Mouse (Mus musculus) neural tube, embryonic 11.5 days (tissue): ENCODE data around the gene Car9. TPM values are rescaled to one million over a fixed set of nuclear protein-coding genes. Genes with fewer than 3 reads are reported as not detected.
A peak's percentile ranks its signal among the peaks of the same experiment; 100 is the strongest.

Source experiments
- ATAC-seq: fragments of 200-750 bp; cut with Nextera tagmentation; 2 replicates; pipeline ENCODE4 v1.8.0; 2017; ENCODE audit warnings: moderate number of reproducible peaks, mild to moderate bottlenecking, moderate TSS enrichment, moderate library complexity; ENCODE audit not compliant: insufficient read depth, low FRiP score, low TSS enrichment
- DNase-seq: peaks from one replicate; pipeline ENCODE4 v3.0.0-alpha.2; 2015; ENCODE audit warnings: low spot score
- H3K27ac ChIP-seq: fragments of 300-500 bp; sonication (generic); 2 replicates; pipeline ENCODE4 v1.5.1; 2014; ENCODE audit warnings: low read depth, mild to moderate bottlenecking, low read length
- H3K27me3 ChIP-seq: fragments of 300-500 bp; sonication (generic); 2 replicates; pipeline ENCODE4 v1.6.1; 2014; ENCODE audit warnings: mild to moderate bottlenecking, low read length, mixed read lengths; ENCODE audit not compliant: control insufficient read depth, insufficient read depth
- H3K36me3 ChIP-seq: fragments of 300-500 bp; sonication (generic); 2 replicates; pipeline ENCODE4 v1.6.1; 2014; ENCODE audit warnings: mild to moderate bottlenecking, low read length, moderate library complexity, mixed read lengths; ENCODE audit not compliant: control insufficient read depth, insufficient read depth
- H3K4me1 ChIP-seq: fragments of 300-500 bp; sonication (generic); 2 replicates; pipeline ENCODE4 v1.6.1; 2014; ENCODE audit warnings: low read length, mixed read lengths; ENCODE audit not compliant: control insufficient read depth, insufficient read depth
- H3K4me2 ChIP-seq: fragments of 300-500 bp; sonication (generic); 2 replicates; pipeline ENCODE4 v1.6.1; 2014; ENCODE audit warnings: low read depth, mild to moderate bottlenecking, moderate library complexity
- H3K4me3 ChIP-seq: fragments of 300-500 bp; sonication (generic); 2 replicates; pipeline ENCODE4 v1.5.1; 2014; ENCODE audit warnings: low read depth, low read length
- H3K9ac ChIP-seq: fragments of 300-500 bp; sonication (generic); 2 replicates; pipeline ENCODE4 v1.6.1; 2014; ENCODE audit warnings: mild to moderate bottlenecking, low read length
- H3K9me3 ChIP-seq: fragments of 300-500 bp; sonication (generic); 2 replicates; pipeline ENCODE4 v1.6.1; 2016; ENCODE audit warnings: low read length; ENCODE audit not compliant: control insufficient read depth
- WGBS: fragments of 180-500 bp; shearing (Covaris S2); extraction: QIAGEN DNeasy Blood & Tissue Kit; methylation state at CpG from one replicate; pipeline ENCODE4 v1.1.7; 2014; 5-methylcytosine and 5-hydroxymethylcytosine counted together
- polyA plus RNA-seq: library from polyadenylated mRNA; unstranded; fragments of >200 nt; fragmentation: Nextera tagmentation; extraction: Ambion mirVana; gene quantifications from 2 replicates; pipeline ENCODE4 v1.2.1, GENCODE M21; 2014

Car9 gene
- polyA plus RNA-seq, 1 experiment from 2014 or later: 0.44 TPM

GRCm38 (mm10) chr4:43528487-43528886 is 21.7 kb downstream of the Car9 start:
- Histone ChIP-seq H3K4me2 (no peak overlapping the region), H3K9ac (no peak overlapping the region), H3K36me3 (peaks cover 15% of the 10 kb centered on the region), H3K27ac (no peak overlapping the region), H3K27me3 (peaks cover 20% of the 10 kb centered on the region), H3K9me3 (no peaks in the 10 kb centered on the region), H3K4me1 (no peaks in the 10 kb centered on the region), H3K4me3 (no peak overlapping the region)
- WGBS: 81% methylated on average over 9 of the region's 9 CpGs
- no peak for ATAC-seq
- DNase-seq: no peak

GRCm38 (mm10) chr4:43530081-43530501 is 23.3 kb downstream of the Car9 start:
- Histone ChIP-seq H3K9ac (no peak overlapping the region), H3K9me3 (no peaks in the 10 kb centered on the region), H3K27ac (no peak overlapping the region), H3K4me3 (no peak overlapping the region), H3K36me3 (peaks cover 26% of the 10 kb centered on the region), H3K4me1 (no peaks in the 10 kb centered on the region), H3K27me3 (peaks cover 6% of the 10 kb centered on the region), H3K4me2 (no peak overlapping the region)
- no peak for ATAC-seq
- WGBS: 77% methylated on average over 8 of the region's 8 CpGs
- no peak for DNase-seq

DNA sequence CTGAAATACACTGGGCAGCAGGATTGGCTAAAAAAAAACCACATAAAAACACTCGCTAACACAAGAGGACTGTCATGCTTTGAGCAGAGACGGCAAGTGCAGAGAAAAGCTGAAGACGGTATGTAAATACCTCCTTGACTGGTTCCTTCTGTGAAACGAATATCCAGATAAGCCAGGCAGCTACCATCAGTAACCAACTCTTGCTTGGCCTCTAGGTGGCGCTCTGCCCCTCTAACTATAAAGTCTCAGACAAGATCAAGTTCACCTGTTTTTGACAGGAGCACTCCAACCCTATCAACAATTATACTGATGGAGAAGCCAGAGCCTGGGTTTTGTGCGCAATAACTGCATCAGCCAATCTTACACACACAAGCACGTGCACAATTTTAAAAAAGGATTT is 23.8 kb downstream of the Car9 start:
- no peak overlapping the region for H3K4me2 ChIP-seq
- 30% methylated on average over 7 of the region's 7 CpGs for WGBS
- no peaks in the 10 kb centered on the region for H3K4me1 ChIP-seq
- H3K36me3 ChIP-seq: peaks cover 30% of the 10 kb centered on the region
- DNase-seq (peak; percentile 60), ATAC-seq (no peak)
- no peak overlapping the region for H3K27ac ChIP-seq
- H3K9ac ChIP-seq: no peak overlapping the region
- H3K27me3 ChIP-seq: peaks cover 1% of the 10 kb centered on the region
- no peaks in the 10 kb centered on the region for H3K9me3 ChIP-seq
- no peak overlapping the region for H3K4me3 ChIP-seq

DNA sequence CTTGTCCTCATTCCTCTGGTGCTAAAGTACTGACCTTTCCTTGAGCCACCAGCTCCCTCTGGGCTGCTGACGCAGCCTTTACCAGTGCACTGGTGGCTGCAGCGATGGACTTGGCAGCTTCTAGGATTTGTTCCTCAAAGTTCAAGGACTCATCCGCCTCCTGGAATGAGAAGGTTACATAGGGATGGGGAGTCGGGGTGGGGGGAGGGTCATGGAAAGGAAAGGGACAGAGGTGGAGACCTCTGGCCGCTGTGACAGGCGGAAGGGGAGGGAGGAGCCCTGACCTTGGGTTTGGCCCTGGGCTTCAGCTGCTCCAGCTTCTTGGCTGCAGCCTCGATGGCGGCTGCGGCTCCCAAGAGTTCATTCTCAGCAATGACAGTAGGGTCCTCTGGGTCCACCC is 26.5 kb downstream of the Car9 start:
- H3K4me3 ChIP-seq: no peak overlapping the region
- no peaks in the 10 kb centered on the region for H3K9me3 ChIP-seq
- peaks cover 47% of the 10 kb centered on the region for H3K36me3 ChIP-seq
- no peak overlapping the region for H3K27ac ChIP-seq
- H3K27me3 ChIP-seq: no peaks in the 10 kb centered on the region
- no peak for DNase-seq
- no peak for ATAC-seq
- no peak overlapping the region for H3K4me2 ChIP-seq
- H3K9ac ChIP-seq: no peak overlapping the region
- WGBS: 87% methylated on average over 9 of the region's 9 CpGs
- no peaks in the 10 kb centered on the region for H3K4me1 ChIP-seq

DNA sequence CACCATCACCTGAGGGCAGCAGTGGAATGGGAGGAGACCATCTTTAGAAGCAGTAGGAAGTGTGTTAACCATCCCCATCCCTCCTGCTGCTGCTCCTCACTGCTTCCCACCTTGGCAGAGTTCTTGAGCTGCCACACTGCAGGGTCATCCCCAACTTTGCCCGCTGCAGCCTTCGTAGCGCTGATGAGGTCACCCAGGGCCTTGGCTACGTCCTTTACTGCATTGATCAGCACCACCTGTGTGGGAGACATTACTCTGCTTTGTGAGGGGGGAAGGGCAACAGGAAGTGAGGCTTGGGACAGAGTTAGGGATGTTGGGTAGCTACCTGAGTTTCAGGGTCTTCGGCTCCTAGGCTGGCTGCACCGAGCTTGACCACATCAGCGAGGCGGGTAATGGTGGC is 28.9 kb downstream of the Car9 start:
- no peak overlapping the region for H3K9ac ChIP-seq
- ATAC-seq: no peak

DNA sequence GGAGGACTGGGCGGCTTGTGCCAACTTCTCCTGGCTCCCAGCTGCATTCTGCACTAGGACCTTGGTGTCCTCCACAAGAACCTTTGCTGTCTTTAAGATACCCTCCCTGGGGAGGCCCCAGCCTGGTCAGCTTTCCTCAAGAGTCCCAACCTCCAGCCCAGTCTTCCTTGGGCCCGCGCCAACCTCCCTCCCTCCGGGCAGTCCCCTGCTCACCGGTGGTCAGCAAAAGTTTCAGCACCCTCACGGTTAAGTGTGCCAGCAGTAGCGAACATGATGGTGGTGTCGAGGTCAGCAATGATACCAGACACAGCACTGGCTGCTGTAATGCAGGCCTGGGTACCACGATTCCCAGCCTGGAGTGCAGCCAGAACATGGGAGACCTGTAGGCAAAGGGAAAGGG is 29.3 kb downstream of the Car9 start:
- Histone ChIP-seq H3K36me3 (peaks cover 58% of the 10 kb centered on the region), H3K9me3 (no peaks in the 10 kb centered on the region), H3K4me3 (no peak overlapping the region), H3K4me2 (no peak overlapping the region), H3K27ac (no peak overlapping the region), H3K4me1 (no peaks in the 10 kb centered on the region), H3K27me3 (no peaks in the 10 kb centered on the region), H3K9ac (no peak overlapping the region)
- DNase-seq (no peak), ATAC-seq (no peak)
- WGBS: 95% methylated on average over 9 of the region's 9 CpGs

More for the DNA sequence above, 28.9 kb downstream of the Car9 start:
- no peak overlapping the region for H3K4me3 ChIP-seq
- no peaks in the 10 kb centered on the region for H3K4me1 ChIP-seq
- peaks cover 58% of the 10 kb centered on the region for H3K36me3 ChIP-seq
- H3K9me3 ChIP-seq: no peaks in the 10 kb centered on the region
- H3K4me2 ChIP-seq: no peak overlapping the region
- H3K27ac ChIP-seq: no peak overlapping the region
- H3K27me3 ChIP-seq: no peaks in the 10 kb centered on the region
- DNase-seq: no peak
- 96% methylated on average over 8 of the region's 8 CpGs for WGBS

DNA sequence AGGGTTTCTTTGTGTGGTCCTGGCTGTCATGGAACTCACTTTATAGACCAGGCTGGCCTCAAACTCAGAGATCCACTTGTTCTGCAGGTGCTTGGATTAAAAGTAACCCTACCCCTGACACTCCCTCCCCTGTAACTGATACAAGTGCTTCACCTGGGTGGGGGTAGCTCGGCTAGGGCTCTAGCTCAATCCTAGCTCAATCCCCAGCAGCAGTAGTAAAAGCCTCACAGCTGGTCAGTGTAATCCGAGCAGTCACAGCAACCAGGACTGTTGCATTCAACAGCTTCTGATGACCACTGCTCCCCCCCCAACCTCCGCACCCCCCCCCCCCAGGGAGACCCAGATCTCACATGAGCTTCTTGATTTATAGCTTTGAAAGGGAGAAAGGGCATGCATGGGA is 35.3 kb downstream of the Car9 start:
- H3K4me1 ChIP-seq: no peaks in the 10 kb centered on the region
- H3K27me3 ChIP-seq: no peaks in the 10 kb centered on the region
- H3K27ac ChIP-seq: no peak overlapping the region
- no peak overlapping the region for H3K4me3 ChIP-seq
- H3K36me3 ChIP-seq: peaks cover 51% of the 10 kb centered on the region
- no peaks in the 10 kb centered on the region for H3K9me3 ChIP-seq
- no peak overlapping the region for H3K9ac ChIP-seq
- DNase-seq: no peak
- H3K4me2 ChIP-seq: no peak overlapping the region
- WGBS: 93% methylated on average over 3 of the region's 3 CpGs
- ATAC-seq: no peak

- Histone ChIP-seq H3K4me2 (no peak overlapping the region), H3K36me3 (peaks cover 53% of the 10 kb centered on the region), H3K27ac (no peak overlapping the region), H3K9ac (no peak overlapping the region), H3K9me3 (no peaks in the 10 kb centered on the region), H3K27me3 (no peaks in the 10 kb centered on the region), H3K4me3 (no peak overlapping the region), H3K4me1 (no peaks in the 10 kb centered on the region)
- ATAC-seq (no peak), DNase-seq (no peak)
- WGBS: 93% methylated on average over 12 of the region's 12 CpGs
Observed at GRCm38 (mm10) chr4:43546375-43547047, 39.7 kb downstream of the Car9 start.

DNA sequence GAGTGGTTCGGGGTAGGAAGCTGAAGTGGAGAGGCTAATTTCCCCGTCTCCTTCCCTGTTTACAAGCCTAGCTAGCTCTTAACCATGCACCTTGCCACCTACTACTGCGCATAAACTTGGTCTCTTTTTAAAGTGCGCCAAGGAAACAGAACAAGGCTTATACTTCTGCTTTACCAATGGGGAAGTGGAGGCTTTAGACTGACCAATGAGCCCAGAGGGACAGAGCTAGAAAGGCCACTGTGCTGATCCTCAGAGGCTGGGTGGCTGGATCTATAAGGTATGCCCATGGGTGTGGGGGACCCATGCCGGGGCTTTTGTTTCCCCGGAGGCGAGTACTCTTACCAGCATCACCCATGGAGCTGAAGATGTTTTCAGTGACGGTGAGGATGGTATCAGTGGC is 40.4 kb downstream of the Car9 start:
- no peaks in the 10 kb centered on the region; the same call in 1 of the 2 replicates for H3K9me3 ChIP-seq
- no peak overlapping the region for H3K4me3 ChIP-seq
- H3K27ac ChIP-seq: no peak overlapping the region
- H3K4me2 ChIP-seq: no peak overlapping the region
- WGBS: 95% methylated on average over 8 of the region's 8 CpGs
- no peaks in the 10 kb centered on the region for H3K4me1 ChIP-seq
- H3K9ac ChIP-seq: no peak overlapping the region
- H3K27me3 ChIP-seq: no peaks in the 10 kb centered on the region
- peaks cover 55% of the 10 kb centered on the region for H3K36me3 ChIP-seq
- DNase-seq: no peak
- ATAC-seq: no peak
